Mouse (Mus musculus): ENCODE measurements at regions not wholly inside any gene's neighbourhood (a gene's known extent, or its start where the extent isn't known, plus 50 kb on each side); places are given as distances from the start of the nearest gene placed in this dataset.

- no peak for ATAC-seq (ENCODE audit: insufficient read depth, low FRiP score)
- Histone ChIP-seq H3K4me1 (ENCODE audit: control insufficient read depth, insufficient read depth, low read length) (peaks cover 9% of the 10 kb centered on the region; the same call in 1 of the 2 replicates), H3K4me3 (replicated peaks; ENCODE audit: low read length) (no peak overlapping the region), H3K36me3 (ENCODE audit: control insufficient read depth, insufficient read depth, low read length) (no peaks in the 10 kb centered on the region), H3K9ac (ENCODE audit: low read length) (no peak overlapping the region), H3K27me3 (ENCODE audit: control insufficient read depth, insufficient read depth, low read length) (no peaks in the 10 kb centered on the region), H3K4me2 (ENCODE audit: low read depth, low read length) (no peak overlapping the region), H3K27ac (ENCODE audit: low read length) (no peak overlapping the region), H3K9me3 (replicated peaks; ENCODE audit: control insufficient read depth, low read length) (no peaks in the 10 kb centered on the region)
- 87% methylated on average over 4 of the region's 4 CpGs for WGBS
Measured at GRCm38 (mm10) chr7:129742657-129743056, 151.0 kb downstream of the Wdr11 start.

- no peak overlapping the region for H3K4me2 ChIP-seq (ENCODE audit: low read depth, low read length)
- peak; percentile 64; the same call in 1 of the 2 replicates for ATAC-seq (ENCODE audit: insufficient read depth, low FRiP score)
- H3K27me3 ChIP-seq (ENCODE audit: control insufficient read depth, insufficient read depth, low read length) = no peaks in the 10 kb centered on the region
- no peaks in the 10 kb centered on the region for H3K36me3 ChIP-seq (ENCODE audit: control insufficient read depth, insufficient read depth, low read length)
- 35% methylated on average over 16 of the region's 16 CpGs for WGBS
- H3K9ac ChIP-seq (ENCODE audit: low read length) = peak overlapping the region; percentile 25; the same call in 1 of the 2 replicates
- H3K9me3 ChIP-seq (replicated peaks; ENCODE audit: control insufficient read depth, low read length) = 0 out of 2 replicates have a peak, but pooled peaks cover 3% of the 10 kb centered on the region
- H3K4me1 ChIP-seq (ENCODE audit: control insufficient read depth, insufficient read depth, low read length) = peaks cover 9% of the 10 kb centered on the region; the same call in 1 of the 2 replicates
- peak overlapping the region; percentile 62 for H3K27ac ChIP-seq (ENCODE audit: low read length)
- H3K4me3 ChIP-seq (replicated peaks; ENCODE audit: low read length) = no peak overlapping the region
Measured at GRCm38 (mm10) chr7:129743955-129744666, 152.4 kb downstream of the Wdr11 start.

GRCm38 (mm10) chr7:129746639-129747038 lies 155.0 kb downstream of the Wdr11 start:
- H3K9me3 ChIP-seq (replicated peaks; ENCODE audit: control insufficient read depth, low read length) = 0 out of 2 replicates have a peak, but pooled peaks cover 3% of the 10 kb centered on the region
- WGBS = 54% methylated on average over 5 of the region's 5 CpGs
- peaks cover 9% of the 10 kb centered on the region; the same call in 1 of the 2 replicates for H3K4me1 ChIP-seq (ENCODE audit: control insufficient read depth, insufficient read depth, low read length)
- no peaks in the 10 kb centered on the region for H3K27me3 ChIP-seq (ENCODE audit: control insufficient read depth, insufficient read depth, low read length)
- H3K4me3 ChIP-seq (replicated peaks; ENCODE audit: low read length) = no peak overlapping the region
- H3K27ac ChIP-seq (ENCODE audit: low read length) = no peak overlapping the region
- H3K9ac ChIP-seq (ENCODE audit: low read length) = no peak overlapping the region
- H3K36me3 ChIP-seq (ENCODE audit: control insufficient read depth, insufficient read depth, low read length) = no peaks in the 10 kb centered on the region
- no peak overlapping the region for H3K4me2 ChIP-seq (ENCODE audit: low read depth, low read length)
- ATAC-seq (ENCODE audit: insufficient read depth, low FRiP score) = no peak

GRCm38 (mm10) chr7:129750936-129751335 lies 159.3 kb downstream of the Wdr11 start:
- H3K27ac ChIP-seq (ENCODE audit: low read length) = no peak overlapping the region
- H3K4me2 ChIP-seq (ENCODE audit: low read depth, low read length) = no peak overlapping the region
- ATAC-seq (ENCODE audit: insufficient read depth, low FRiP score) = no peak
- no peaks in the 10 kb centered on the region for H3K36me3 ChIP-seq (ENCODE audit: control insufficient read depth, insufficient read depth, low read length)
- H3K9ac ChIP-seq (ENCODE audit: low read length) = no peak overlapping the region
- H3K27me3 ChIP-seq (ENCODE audit: control insufficient read depth, insufficient read depth, low read length) = no peaks in the 10 kb centered on the region
- peaks cover 6% of the 10 kb centered on the region; the same call in 1 of the 2 replicates for H3K4me1 ChIP-seq (ENCODE audit: control insufficient read depth, insufficient read depth, low read length)
- no peak overlapping the region for H3K4me3 ChIP-seq (replicated peaks; ENCODE audit: low read length)
- 0 out of 2 replicates have a peak, but pooled peaks cover 3% of the 10 kb centered on the region for H3K9me3 ChIP-seq (replicated peaks; ENCODE audit: control insufficient read depth, low read length)

GRCm38 (mm10) chr7:129754737-129755136 lies 163.1 kb downstream of the Wdr11 start:
- H3K4me2 ChIP-seq (ENCODE audit: low read depth, low read length) = no peak overlapping the region
- no peak overlapping the region for H3K9ac ChIP-seq (ENCODE audit: low read length)
- 70% methylated on average over 5 of the region's 5 CpGs for WGBS
- no peak for ATAC-seq (ENCODE audit: insufficient read depth, low FRiP score)
- no peak overlapping the region for H3K27ac ChIP-seq (ENCODE audit: low read length)
- peaks cover 11% of the 10 kb centered on the region; the same call in 1 of the 2 replicates for H3K4me1 ChIP-seq (ENCODE audit: control insufficient read depth, insufficient read depth, low read length)
- H3K36me3 ChIP-seq (ENCODE audit: control insufficient read depth, insufficient read depth, low read length) = no peaks in the 10 kb centered on the region
- H3K9me3 ChIP-seq (replicated peaks; ENCODE audit: control insufficient read depth, low read length) = no peaks in the 10 kb centered on the region
- no peaks in the 10 kb centered on the region for H3K27me3 ChIP-seq (ENCODE audit: control insufficient read depth, insufficient read depth, low read length)
- no peak overlapping the region for H3K4me3 ChIP-seq (replicated peaks; ENCODE audit: low read length)

GRCm38 (mm10) chr7:129756138-129756537 lies 164.5 kb downstream of the Wdr11 start:
- WGBS = 53% methylated on average over 6 of the region's 6 CpGs
- Histone ChIP-seq H3K4me1 (ENCODE audit: control insufficient read depth, insufficient read depth, low read length) (peaks cover 11% of the 10 kb centered on the region; the same call in 1 of the 2 replicates), H3K4me3 (replicated peaks; ENCODE audit: low read length) (no peak overlapping the region), H3K9ac (ENCODE audit: low read length) (no peak overlapping the region), H3K27ac (ENCODE audit: low read length) (peak overlapping the region; percentile 38), H3K27me3 (ENCODE audit: control insufficient read depth, insufficient read depth, low read length) (no peaks in the 10 kb centered on the region), H3K4me2 (ENCODE audit: low read depth, low read length) (no peak overlapping the region), H3K36me3 (ENCODE audit: control insufficient read depth, insufficient read depth, low read length) (no peaks in the 10 kb centered on the region), H3K9me3 (replicated peaks; ENCODE audit: control insufficient read depth, low read length) (no peaks in the 10 kb centered on the region)
- ATAC-seq (ENCODE audit: insufficient read depth, low FRiP score) = peak; percentile 58; the same call in 1 of the 2 replicates

GRCm38 (mm10) chr7:129759848-129760247 lies 168.2 kb downstream of the Wdr11 start:
- Histone ChIP-seq H3K4me2 (ENCODE audit: low read depth, low read length) (no peak overlapping the region), H3K4me1 (ENCODE audit: control insufficient read depth, insufficient read depth, low read length) (peaks cover 34% of the 10 kb centered on the region), H3K27me3 (ENCODE audit: control insufficient read depth, insufficient read depth, low read length) (no peaks in the 10 kb centered on the region), H3K4me3 (replicated peaks; ENCODE audit: low read length) (no peak overlapping the region), H3K9me3 (replicated peaks; ENCODE audit: control insufficient read depth, low read length) (no peaks in the 10 kb centered on the region), H3K36me3 (ENCODE audit: control insufficient read depth, insufficient read depth, low read length) (no peaks in the 10 kb centered on the region), H3K9ac (ENCODE audit: low read length) (no peak overlapping the region), H3K27ac (ENCODE audit: low read length) (no peak overlapping the region)
- no peak for ATAC-seq (ENCODE audit: insufficient read depth, low FRiP score)
- 75% methylated on average over 4 of the region's 4 CpGs for WGBS

GRCm38 (mm10) chr7:129760386-129760785 lies 168.7 kb downstream of the Wdr11 start:
- Histone ChIP-seq H3K27me3 (ENCODE audit: control insufficient read depth, insufficient read depth, low read length) (no peaks in the 10 kb centered on the region), H3K36me3 (ENCODE audit: control insufficient read depth, insufficient read depth, low read length) (no peaks in the 10 kb centered on the region), H3K9ac (ENCODE audit: low read length) (no peak overlapping the region), H3K4me3 (replicated peaks; ENCODE audit: low read length) (no peak overlapping the region), H3K27ac (ENCODE audit: low read length) (no peak overlapping the region), H3K4me2 (ENCODE audit: low read depth, low read length) (no peak overlapping the region), H3K9me3 (replicated peaks; ENCODE audit: control insufficient read depth, low read length) (no peaks in the 10 kb centered on the region), H3K4me1 (ENCODE audit: control insufficient read depth, insufficient read depth, low read length) (peaks cover 35% of the 10 kb centered on the region)
- WGBS = 80% methylated on average over 2 of the region's 2 CpGs
- no peak for ATAC-seq (ENCODE audit: insufficient read depth, low FRiP score)

GRCm38 (mm10) chr7:129763754-129764153 lies 172.1 kb downstream of the Wdr11 start:
- Histone ChIP-seq H3K4me2 (ENCODE audit: low read depth, low read length) (no peak overlapping the region), H3K36me3 (ENCODE audit: control insufficient read depth, insufficient read depth, low read length) (no peaks in the 10 kb centered on the region), H3K4me3 (replicated peaks; ENCODE audit: low read length) (no peak overlapping the region), H3K27ac (ENCODE audit: low read length) (peak overlapping the region; percentile 82), H3K27me3 (ENCODE audit: control insufficient read depth, insufficient read depth, low read length) (no peaks in the 10 kb centered on the region), H3K4me1 (ENCODE audit: control insufficient read depth, insufficient read depth, low read length) (peaks cover 37% of the 10 kb centered on the region), H3K9ac (ENCODE audit: low read length) (no peak overlapping the region), H3K9me3 (replicated peaks; ENCODE audit: control insufficient read depth, low read length) (no peaks in the 10 kb centered on the region)
- WGBS = 17% methylated on average over 5 of the region's 5 CpGs
- ATAC-seq (ENCODE audit: insufficient read depth, low FRiP score) = peak; percentile 48
